Mouse (Mus musculus) heart, postnatal 0 days (tissue): ENCODE data around the gene Igf2bp2. TPM values are rescaled to one million over a fixed set of nuclear protein-coding genes. Genes with fewer than 3 reads are reported as not detected.

ENCODE experiments used
- ATAC-seq: fragments of 200-750 bp; cut with Nextera tagmentation; 2 replicates; pipeline ENCODE4 v1.8.0; 2017; ENCODE audit warnings: low read depth, moderate number of reproducible peaks, moderate library complexity; ENCODE audit not compliant: insufficient read depth
- DNase-seq: peaks from one replicate; pipeline ENCODE4 v3.0.0-alpha.2; 2016; ENCODE audit warnings: low spot score
- H3K27ac ChIP-seq: fragments of 300-500 bp; sonication (generic); 2 replicates; pipeline ENCODE4 v1.5.1; 2014; ENCODE audit warnings: low read depth, mild to moderate bottlenecking
- H3K27me3 ChIP-seq: fragments of 300-500 bp; sonication (generic); 2 replicates; pipeline ENCODE4 v1.6.1; 2014; ENCODE audit warnings: low read length, mixed read lengths; ENCODE audit not compliant: control insufficient read depth, insufficient read depth
- H3K36me3 ChIP-seq: fragments of 300-500 bp; sonication (generic); replicated peaks from 2 replicates; pipeline ENCODE4 v1.6.1; 2014; ENCODE audit warnings: low read length, mixed read lengths; ENCODE audit not compliant: control insufficient read depth, insufficient read depth
- H3K4me1 ChIP-seq: fragments of 300-500 bp; sonication (generic); 2 replicates; pipeline ENCODE4 v1.6.1; 2014; ENCODE audit warnings: antibody characterized with exemption; ENCODE audit not compliant: control insufficient read depth, insufficient read depth
- H3K4me2 ChIP-seq: fragments of 300-500 bp; sonication (generic); 2 replicates; pipeline ENCODE4 v1.6.1; 2014; ENCODE audit warnings: low read depth, mild to moderate bottlenecking, low read length, moderate library complexity
- H3K4me3 ChIP-seq: fragments of 300-500 bp; sonication (generic); 2 replicates; pipeline ENCODE4 v1.5.1; 2014; ENCODE audit warnings: low read depth, low read length
- H3K9ac ChIP-seq: fragments of 300-500 bp; sonication (generic); replicated peaks from 2 replicates; pipeline ENCODE4 v1.6.1; 2014; ENCODE audit warnings: low read depth, low read length, mixed read lengths
- H3K9me3 ChIP-seq: fragments of 300-500 bp; sonication (generic); replicated peaks from 2 replicates; pipeline ENCODE4 v1.6.1; 2016; ENCODE audit warnings: low read length; ENCODE audit not compliant: control insufficient read depth
- CTCF ChIP-seq: IDR thresholded peaks from 2 replicates; pipeline ENCODE4 v1.5.1; 2016; ENCODE audit warnings: antibody characterized with exemption, control low read depth, low read depth
- EP300 ChIP-seq: IDR thresholded peaks from 2 replicates; pipeline ENCODE4 v1.6.1; 2016; ENCODE audit warnings: antibody characterized with exemption, low read depth
- WGBS: fragments of 180-500 bp; shearing (Covaris S2); extraction: QIAGEN DNeasy Blood & Tissue Kit; methylation state at CpG from one replicate; pipeline ENCODE4 v1.1.7; 2014; 5-methylcytosine and 5-hydroxymethylcytosine counted together
- polyA plus RNA-seq: library from polyadenylated mRNA; unstranded; fragments of >200 nt; fragmentation: Nextera tagmentation; extraction: Ambion mirVana; gene quantifications from 2 replicates; pipeline ENCODE4 v1.2.1, GENCODE M21; 2015
- total RNA-seq: library from RNA; depleted of rRNA; stranded (reverse); fragments of >200 nt; gene quantifications from 2 replicates; pipeline ENCODE4 v1.2.3, GENCODE M21; 2014; ENCODE audit warnings: low replicate concordance

Gene Igf2bp2
- total and polyA plus RNA-seq, 2 experiments from 2014 or later, result 12.9 to 48.1 TPM

- Histone ChIP-seq H3K9me3 (no peaks in the 10 kb centered on the region), H3K9ac (no peak overlapping the region), H3K4me2 (no peak overlapping the region), H3K4me1 (peaks cover 26% of the 10 kb centered on the region), H3K4me3 (no peak overlapping the region), H3K27me3 (no peaks in the 10 kb centered on the region), H3K27ac (no peak overlapping the region), H3K36me3 (no peaks in the 10 kb centered on the region)
- DNase-seq, result no peak
- 43% methylated on average over 2 of the region's 2 CpGs for whole genome bisulfite sequencing
- no peak for ATAC-seq
- TF ChIP-seq EP300 (no peak), CTCF (no peak)
Measured at GRCm38 (mm10) chr16:22149076-22149475, 14.0 kb downstream of the Igf2bp2 start.

- ATAC-seq (no peak), DNase-seq (no peak)
- H3K9me3 ChIP-seq, result no peaks in the 10 kb centered on the region
- no peaks in the 10 kb centered on the region for H3K36me3 ChIP-seq
- TF ChIP-seq CTCF (no peak), EP300 (no peak)
- no peak overlapping the region for H3K4me2 ChIP-seq
- no peak overlapping the region for H3K4me3 ChIP-seq
- no peaks in the 10 kb centered on the region for H3K27me3 ChIP-seq
- WGBS, result 52% methylated on average over 1 of the region's 1 CpGs
- no peak overlapping the region for H3K27ac ChIP-seq
- H3K9ac ChIP-seq, result no peak overlapping the region
- peaks cover 22% of the 10 kb centered on the region for H3K4me1 ChIP-seq
Measured at GRCm38 (mm10) chr16:22147131-22147530, 16.0 kb downstream of the Igf2bp2 start.

- Histone ChIP-seq H3K27me3 (no peaks in the 10 kb centered on the region), H3K9ac (no peak overlapping the region), H3K36me3 (no peaks in the 10 kb centered on the region), H3K4me2 (no peak overlapping the region), H3K4me3 (no peak overlapping the region), H3K27ac (no peak overlapping the region), H3K9me3 (no peaks in the 10 kb centered on the region), H3K4me1 (peaks cover 19% of the 10 kb centered on the region)
- ATAC-seq (no peak), DNase-seq (no peak)
- WGBS, result 61% methylated on average over 7 of the region's 7 CpGs
- TF ChIP-seq CTCF (no peak), EP300 (no peak)
Measured at GRCm38 (mm10) chr16:22146071-22146470, 17.0 kb downstream of the Igf2bp2 start.

- Histone ChIP-seq H3K36me3 (no peaks in the 10 kb centered on the region), H3K27ac (no peak overlapping the region), H3K4me3 (no peak overlapping the region), H3K9me3 (no peaks in the 10 kb centered on the region), H3K4me2 (no peak overlapping the region), H3K27me3 (no peaks in the 10 kb centered on the region), H3K4me1 (peaks cover 5% of the 10 kb centered on the region; the same call in 1 of the 2 replicates), H3K9ac (no peak overlapping the region)
- no peak for ATAC-seq
- 84% methylated on average over 6 of the region's 6 CpGs for WGBS
- no peak for DNase-seq
- TF ChIP-seq CTCF (no peak), EP300 (no peak)
Measured at GRCm38 (mm10) chr16:22144490-22144889, 18.6 kb downstream of the Igf2bp2 start.

- Histone ChIP-seq H3K27ac (no peak overlapping the region), H3K36me3 (no peaks in the 10 kb centered on the region), H3K4me3 (no peak overlapping the region), H3K4me1 (no peaks in the 10 kb centered on the region; the same call in 1 of the 2 replicates), H3K4me2 (no peak overlapping the region), H3K9me3 (no peaks in the 10 kb centered on the region), H3K27me3 (no peaks in the 10 kb centered on the region), H3K9ac (no peak overlapping the region)
- WGBS, result 69% methylated on average over 6 of the region's 6 CpGs
- ATAC-seq (no peak), DNase-seq (no peak)
- TF ChIP-seq CTCF, result no peak
- TF ChIP-seq EP300, result no peak
Measured at GRCm38 (mm10) chr16:22140861-22141260, 22.2 kb downstream of the Igf2bp2 start.

- H3K4me3 ChIP-seq, result no peak overlapping the region
- no peaks in the 10 kb centered on the region; the same call in 1 of the 2 replicates for H3K4me1 ChIP-seq
- TF ChIP-seq CTCF (no peak), EP300 (no peak)
- no peaks in the 10 kb centered on the region for H3K9me3 ChIP-seq
- H3K27ac ChIP-seq, result no peak overlapping the region
- H3K27me3 ChIP-seq, result no peaks in the 10 kb centered on the region
- no peaks in the 10 kb centered on the region for H3K36me3 ChIP-seq
- ATAC-seq (no peak), DNase-seq (no peak)
- no peak overlapping the region for H3K4me2 ChIP-seq
- 84% methylated on average over 5 of the region's 5 CpGs for WGBS
- no peak overlapping the region for H3K9ac ChIP-seq
Measured at GRCm38 (mm10) chr16:22139821-22140220, 23.3 kb downstream of the Igf2bp2 start.
